Mouse (Mus musculus) thymus, adult 2 months (tissue): ENCODE measurements around the gene Scpep1.

Source experiments
- CTCF ChIP-seq: fragments of 200-500 bp; IDR thresholded peaks from 2 replicates; pipeline ENCODE4 v1.5.1; 2012; ENCODE audit warnings: mild to moderate bottlenecking, control low read depth, low read length, moderate library complexity, borderline replicate concordance; ENCODE audit not compliant: control insufficient read depth, poor library complexity, insufficient read depth; ENCODE audit errors: extremely low read depth
- POLR2A ChIP-seq: fragments of 200-500 bp; IDR thresholded peaks from 2 replicates; pipeline ENCODE4 v1.6.1; 2012; ENCODE audit warnings: mild to moderate bottlenecking, low read length, control low read depth, moderate library complexity; ENCODE audit not compliant: control insufficient read depth, poor library complexity, insufficient read depth; ENCODE audit errors: extremely low read depth

- TF ChIP-seq CTCF: no peak
- TF ChIP-seq POLR2A: no peak
These were observed 46.8 kb upstream of the Scpep1 start for GRCm38 (mm10) chr11:89002068-89002467.
